Mouse (Mus musculus): Measurements from ENCODE around the gene Slc19a2. TPM values are rescaled to one million over a fixed set of nuclear protein-coding genes. Genes with fewer than 3 reads are reported as not detected.

Gene Slc19a2
- polyA plus RNA-seq, 1 experiment from 2014 or later, result 8.6 TPM

- Histone ChIP-seq H3K4me3 (replicated peaks; ENCODE audit: low read depth, low read length) (peak within 1 kb of the TSS; percentile 79), H3K36me3 (ENCODE audit: insufficient read depth, low read length) (peaks cover 5% of the 10 kb centered on the region; the same call in 1 of the 2 replicates), H3K27ac (peak within 1 kb of the TSS; percentile 80), H3K9ac (ENCODE audit: low read depth, low read length) (peak within 1 kb of the TSS; percentile 82), H3K9me3 (replicated peaks; ENCODE audit: low read length) (no peaks in the 10 kb centered on the region), H3K4me2 (ENCODE audit: low read length) (peak within 1 kb of the TSS; percentile 78), H3K27me3 (ENCODE audit: insufficient read depth, low read length) (no peaks in the 10 kb centered on the region), H3K4me1 (replicated peaks; ENCODE audit: insufficient read depth, low read length) (no peaks in the 10 kb centered on the region; the same call in 1 of the 2 replicates)
- TF ChIP-seq CTCF (IDR thresholded peaks at IDR 0.05; ENCODE audit: low read depth), result no peak
- DNase-seq (ENCODE audit: low spot score) (peak; percentile 99), ATAC-seq (replicated peaks; ENCODE audit: low FRiP score, low read depth) (peak; percentile 99)
- WGBS, result under 1% methylated on average over 35 of the region's 35 CpGs
Observed at GRCm38 (mm10) chr1:164307124-164307751, 58.4 kb downstream of the Slc19a2 start, which contains the start of gene Blzf1. TSS of gene Blzf1 (minus strand) at chr1:164307489.

GRCm38 (mm10) chr1:164307922-164308321 lies 59.1 kb downstream of the Slc19a2 start:
- Histone ChIP-seq H3K27me3 (ENCODE audit: insufficient read depth, low read length) (no peaks in the 10 kb centered on the region), H3K4me1 (replicated peaks; ENCODE audit: insufficient read depth, low read length) (no peaks in the 10 kb centered on the region; the same call in 1 of the 2 replicates), H3K9ac (ENCODE audit: low read depth, low read length) (peak overlapping the region; percentile 56), H3K36me3 (ENCODE audit: insufficient read depth, low read length) (peaks cover 3% of the 10 kb centered on the region; the same call in 1 of the 2 replicates), H3K4me2 (ENCODE audit: low read length) (peak overlapping the region; percentile 78), H3K9me3 (replicated peaks; ENCODE audit: low read length) (no peaks in the 10 kb centered on the region), H3K4me3 (replicated peaks; ENCODE audit: low read depth, low read length) (peak overlapping the region; percentile 79), H3K27ac (peak overlapping the region; percentile 63)
- no peak for TF ChIP-seq CTCF (IDR thresholded peaks at IDR 0.05; ENCODE audit: low read depth)
- WGBS, result 14% methylated on average over 10 of the region's 10 CpGs
- no peak for ATAC-seq (replicated peaks; ENCODE audit: low FRiP score, low read depth)
- DNase-seq (ENCODE audit: low spot score), result no peak

- 93% methylated on average over 5 of the region's 5 CpGs for WGBS
Observed at GRCm38 (mm10) chr1:164314085-164314484, 65.2 kb downstream of the Slc19a2 start.

More at GRCm38 (mm10) chr1:164314085-164314484, 65.2 kb downstream of the Slc19a2 start:
- no peak for ATAC-seq (replicated peaks; ENCODE audit: low FRiP score, low read depth)
- Histone ChIP-seq H3K4me1 (replicated peaks; ENCODE audit: insufficient read depth, low read length) (no peaks in the 10 kb centered on the region), H3K9ac (ENCODE audit: low read depth, low read length) (no peak overlapping the region), H3K4me2 (ENCODE audit: low read length) (no peak overlapping the region), H3K4me3 (replicated peaks; ENCODE audit: low read depth, low read length) (no peak overlapping the region), H3K9me3 (replicated peaks; ENCODE audit: low read length) (no peaks in the 10 kb centered on the region), H3K36me3 (ENCODE audit: insufficient read depth, low read length) (peaks cover 11% of the 10 kb centered on the region), H3K27ac (no peak overlapping the region), H3K27me3 (ENCODE audit: insufficient read depth, low read length) (no peaks in the 10 kb centered on the region)
- no peak for DNase-seq (ENCODE audit: low spot score)
- TF ChIP-seq CTCF (IDR thresholded peaks at IDR 0.05; ENCODE audit: low read depth), result no peak

Other genes starting within 250 kb of the Slc19a2 start
- 0.04 and 0.08 TPM in 2 replicates for gene Sele, start 200.8 kb upstream of the Slc19a2 start, polyA plus RNA-seq (2015; fragmentation: Nextera tagmentation; extraction: Ambion mirVana)
- 0.45 and 0.85 TPM in 2 replicates for gene Sell, start 187.1 kb upstream of the Slc19a2 start, polyA plus RNA-seq (2015; fragmentation: Nextera tagmentation; extraction: Ambion mirVana)
- 0.17 and 2.0 TPM in 2 replicates for gene Selp, start 133.8 kb upstream of the Slc19a2 start, polyA plus RNA-seq (2015; fragmentation: Nextera tagmentation; extraction: Ambion mirVana)
- gene F5, start 97.2 kb upstream of the Slc19a2 start, polyA plus RNA-seq (2015; fragmentation: Nextera tagmentation; extraction: Ambion mirVana), result 0.21 and 0.29 TPM in 2 replicates
- 15.7 and 16.6 TPM in 2 replicates for gene Ccdc181, start 26.5 kb downstream of the Slc19a2 start, polyA plus RNA-seq (2015; fragmentation: Nextera tagmentation; extraction: Ambion mirVana)
- gene Nme7, start 55.1 kb downstream of the Slc19a2 start, polyA plus RNA-seq (2015; fragmentation: Nextera tagmentation; extraction: Ambion mirVana), result 41.7 and 42.0 TPM in 2 replicates
- 25.0 and 29.7 TPM in 2 replicates for gene Blzf1, start 58.4 kb downstream of the Slc19a2 start, polyA plus RNA-seq (2015; fragmentation: Nextera tagmentation; extraction: Ambion mirVana)
- 720 and 731 TPM in 2 replicates for gene Atp1b1, start 209.3 kb downstream of the Slc19a2 start, polyA plus RNA-seq (2015; fragmentation: Nextera tagmentation; extraction: Ambion mirVana)

Measured in kidney, postnatal 0 days (tissue).